Mouse (Mus musculus): ENCODE measurements around the gene Twnk.

Gene Twnk

DNA sequence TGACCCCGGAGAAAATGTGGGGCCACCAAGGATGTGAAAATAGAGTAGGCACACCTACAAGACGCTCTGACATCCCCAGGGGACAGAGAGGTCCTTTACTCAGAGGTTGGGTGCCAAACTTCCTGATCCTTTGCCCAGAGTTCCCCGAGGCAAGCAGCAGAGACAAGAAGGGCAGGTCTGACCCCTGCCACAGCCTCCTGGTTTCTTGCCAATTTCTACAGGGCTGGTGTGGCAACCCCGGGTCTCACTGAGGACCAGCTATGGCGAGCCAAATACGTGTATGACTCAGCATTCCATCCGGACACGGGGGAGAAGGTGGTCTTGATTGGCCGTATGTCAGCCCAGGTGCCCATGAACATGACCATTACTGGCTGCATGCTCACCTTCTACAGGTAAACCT is 44.1 kb downstream of the Twnk start:
- no peak for DNase-seq

DNA sequence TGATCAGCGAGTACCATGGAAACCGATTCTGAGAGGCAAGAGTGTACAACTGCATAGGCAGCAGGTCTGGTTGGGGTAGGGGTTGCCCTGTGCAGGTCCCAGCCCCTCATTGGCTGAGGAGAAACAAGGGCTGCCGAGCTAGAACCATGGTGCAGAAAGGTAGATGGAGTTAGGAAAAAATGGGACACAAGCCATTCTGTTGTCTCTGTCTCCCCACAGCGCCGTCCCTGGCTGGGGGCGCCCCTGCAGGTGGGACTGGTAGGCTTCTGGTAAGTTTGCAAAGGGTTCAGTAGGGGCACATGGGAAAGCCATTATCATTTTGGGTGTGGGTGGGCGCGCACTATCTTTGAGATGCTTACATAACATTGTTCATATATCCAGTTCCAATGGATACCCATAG is 48.0 kb downstream of the Twnk start:
- DNase-seq: no peak

DNA sequence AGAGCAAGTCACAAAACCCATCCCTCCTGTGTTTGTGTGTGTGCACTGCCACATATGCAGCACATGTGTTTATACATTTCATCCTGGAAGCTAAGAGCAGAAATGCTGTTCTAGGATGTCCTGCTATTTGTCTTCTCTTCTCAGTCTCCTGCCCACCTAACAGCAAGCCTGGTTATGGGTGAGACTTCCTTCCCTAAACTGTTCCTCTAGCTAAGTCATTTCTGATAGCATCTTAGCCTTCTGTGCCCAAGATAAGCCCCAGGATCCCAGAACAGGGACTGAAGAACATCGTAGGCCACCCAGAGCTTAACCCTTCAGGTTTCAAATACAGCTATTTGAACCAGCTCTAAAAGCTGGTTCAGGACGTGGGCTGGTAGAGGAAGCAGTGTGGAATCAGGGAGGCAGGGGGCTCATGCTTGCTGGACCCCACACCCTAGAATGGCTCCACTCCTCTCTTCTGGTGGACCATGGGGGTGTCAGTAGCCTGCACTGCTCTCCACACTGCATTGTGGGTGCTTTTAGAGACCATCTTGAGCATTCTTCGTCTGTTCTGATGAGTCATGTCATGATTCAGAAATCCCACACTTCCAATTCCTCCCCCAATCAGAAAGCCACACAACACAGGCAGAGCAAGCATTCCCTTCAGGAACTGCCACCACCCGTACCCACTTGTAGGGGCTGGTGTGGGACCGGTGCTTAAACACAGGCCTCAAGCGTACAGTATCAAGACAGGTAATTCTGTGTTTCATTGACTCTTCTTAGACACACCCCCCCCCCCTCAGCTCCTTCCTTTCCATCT is 49.6 kb downstream of the Twnk start:
- no peak for DNase-seq

DNA sequence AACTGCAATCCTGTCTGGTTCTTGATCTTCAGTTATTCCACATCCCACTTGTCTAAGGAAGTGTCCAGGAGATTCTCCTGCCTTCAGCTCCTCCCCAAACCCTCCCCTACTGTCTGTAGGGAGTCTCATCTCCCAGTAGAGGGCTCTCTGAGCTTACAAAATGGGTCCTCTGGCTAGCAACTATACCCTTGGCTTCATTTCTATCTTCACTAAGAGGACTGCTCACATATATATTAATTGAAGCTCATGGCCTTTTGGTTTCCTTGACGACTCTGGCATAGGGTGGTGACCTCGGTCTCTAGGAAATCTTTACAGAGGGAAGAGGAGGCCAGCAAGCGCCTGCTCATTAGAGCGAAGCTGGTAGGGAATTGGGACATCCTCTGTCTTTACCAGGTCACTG is 50.9 kb downstream of the Twnk start:
- no peak for DNase-seq

DNA sequence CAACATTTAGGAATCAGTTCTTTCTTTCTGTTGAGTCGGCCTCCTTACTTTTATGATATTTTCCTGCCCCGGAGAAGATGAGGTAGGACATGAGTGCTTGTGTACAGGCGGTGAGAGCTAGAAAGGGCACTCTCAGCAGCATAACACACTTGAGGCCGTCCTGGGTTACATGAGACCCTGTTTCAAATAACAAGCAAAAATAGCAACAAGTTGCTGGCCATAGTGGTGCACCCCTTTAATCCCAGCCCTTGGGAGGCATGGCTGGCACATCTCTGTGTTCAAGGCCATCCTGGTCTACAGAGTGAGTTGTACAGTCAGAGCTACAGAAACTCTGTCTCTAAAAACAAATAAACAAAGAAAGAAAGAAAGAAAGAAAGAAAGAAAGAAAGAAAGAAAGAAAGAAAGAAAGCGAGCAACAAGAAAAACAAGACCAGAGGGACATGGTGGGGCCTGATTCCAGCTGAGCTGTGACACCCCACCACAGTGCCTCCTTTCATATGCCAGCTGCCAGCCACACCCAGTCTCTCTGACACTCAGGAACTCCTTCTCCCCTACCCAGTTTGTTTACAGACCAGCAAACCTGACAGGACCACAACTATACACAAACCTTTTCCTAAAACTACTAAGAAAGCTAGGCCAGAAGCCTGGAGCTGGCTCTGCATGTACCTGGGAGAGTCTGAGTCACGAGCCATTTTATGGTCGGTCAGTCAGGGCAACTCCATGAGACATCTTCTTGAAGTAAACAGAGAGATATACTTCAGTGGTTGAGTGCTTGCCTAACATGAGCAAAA is 51.6 kb downstream of the Twnk start:
- no peak for DNase-seq

DNA sequence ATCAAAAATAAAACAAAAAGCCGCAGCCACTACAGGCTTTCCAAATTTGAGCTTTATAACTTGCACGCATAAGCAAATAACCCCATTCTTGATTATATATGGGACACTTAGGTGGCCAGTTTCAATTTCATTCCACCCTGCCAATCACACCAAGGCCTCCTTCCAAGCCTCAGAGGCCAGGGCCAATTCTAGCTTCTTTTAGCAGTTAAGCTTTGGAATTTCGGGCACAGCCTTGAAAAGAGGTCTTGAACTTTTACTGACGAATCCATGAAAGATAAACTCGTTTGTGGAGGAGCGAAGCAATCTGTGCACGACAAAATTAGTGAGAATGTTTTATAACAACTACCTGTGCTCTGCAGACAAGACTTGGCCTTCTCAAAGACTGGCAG is 52.3 kb downstream of the Twnk start:
- DNase-seq: no peak

DNA sequence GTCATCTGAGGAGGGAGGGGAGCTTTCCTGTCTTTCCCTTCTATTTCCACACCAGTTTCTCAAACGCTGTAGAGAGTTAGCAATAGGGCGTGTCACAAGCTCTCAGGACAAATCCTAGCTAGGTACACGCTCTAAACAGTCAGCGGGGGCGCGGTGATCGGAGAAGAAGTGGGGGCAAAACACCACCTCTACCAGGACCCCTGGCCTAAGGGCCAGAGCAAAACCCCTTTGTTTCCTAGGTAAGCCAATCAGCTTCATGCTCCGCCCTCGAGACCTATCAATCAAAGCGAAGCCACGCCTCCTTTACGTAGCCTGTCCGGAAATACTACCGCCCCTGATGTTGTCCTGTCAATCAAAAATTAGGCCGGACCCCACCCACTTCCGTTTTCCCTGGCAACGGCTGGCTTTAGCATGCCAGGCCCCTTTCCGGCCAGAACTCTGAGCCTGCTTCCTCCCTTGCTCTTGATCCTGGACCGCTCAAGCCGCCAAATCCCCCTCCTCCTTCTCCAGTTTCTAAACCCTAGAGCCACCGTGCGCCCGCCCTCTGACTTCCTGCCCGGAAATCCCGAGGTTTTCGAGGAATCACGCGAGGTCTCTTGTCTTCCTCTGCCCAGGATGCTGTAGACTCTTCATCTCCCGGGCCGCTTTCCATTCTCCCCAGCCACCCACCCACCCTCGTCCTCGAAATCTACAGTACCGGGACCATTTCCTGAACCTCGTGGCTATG is 52.8 kb downstream of the Twnk start:
- DNase-seq: peak; percentile 85 to 91

DNA sequence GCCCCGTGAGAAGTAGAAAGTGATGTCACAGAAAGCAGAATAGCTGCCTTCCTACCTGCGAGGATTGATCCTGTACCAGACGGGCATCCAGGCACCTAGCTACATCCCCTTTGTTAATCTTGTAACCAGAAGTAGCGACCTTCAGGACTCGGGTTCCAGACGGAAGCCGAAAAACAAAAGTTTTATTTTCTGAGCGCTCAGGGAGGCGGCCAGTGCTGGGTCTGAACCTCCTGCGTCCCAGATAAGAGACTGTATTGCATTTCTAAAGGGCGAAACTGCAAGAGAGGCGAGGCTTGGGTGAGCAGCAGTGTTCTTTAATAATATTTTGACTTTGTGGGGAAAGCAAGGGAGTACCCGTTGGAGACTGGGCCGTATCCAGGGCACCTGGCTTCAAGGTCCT is 53.4 kb downstream of the Twnk start:
- no peak for DNase-seq

Data from spleen, adult 18-20 months (tissue).